Mouse (Mus musculus): ENCODE data around the gene Lsm4.

- no peak for TF ChIP-seq CTCF (IDR thresholded peaks at IDR 0.05; ENCODE audit: low read depth)
- TF ChIP-seq EP300 (IDR thresholded peaks at IDR 0.05; ENCODE audit: low read depth): no peak
Measured at GRCm38 (mm10) chr8:70665599-70665998, 7.4 kb upstream of the Lsm4 start.
